Mouse (Mus musculus): Measurements from ENCODE around the gene Aste1. TPM values are rescaled to one million over a fixed set of nuclear protein-coding genes. Genes with fewer than 3 reads are reported as not detected.

Aste1 gene
- 2.2 TPM for polyA plus RNA-seq (2015; fragmentation: Illumina TruSeq; extraction: RNeasy Lipid Tissue Mini Kit (QIAGEN cat#74804); ENCODE audit: insufficient read depth, low read depth, low replicate concordance)

GRCm38 (mm10) chr9:105395218-105395627 lies at the start of gene Aste1, which contains the start of gene Nek11:
Gene Aste1 (plus strand): TSS chr9:105395392.
Gene Nek11 (minus strand): TSS chr9:105395524.

Other genes starting within 250 kb of the Aste1 start
- not detected for gene Nek11, start 132 bp downstream of the Aste1 start, polyA plus RNA-seq (2015; fragmentation: Illumina TruSeq; extraction: RNeasy Lipid Tissue Mini Kit (QIAGEN cat#74804); ENCODE audit: insufficient read depth, low read depth, low replicate concordance)
- 11.6 TPM for gene Atp2c1, start 131.9 kb downstream of the Aste1 start, polyA plus RNA-seq (2015; fragmentation: Illumina TruSeq; extraction: RNeasy Lipid Tissue Mini Kit (QIAGEN cat#74804); ENCODE audit: insufficient read depth, low read depth, low replicate concordance)
- 6.4 TPM for gene Pik3r4, start 247.6 kb downstream of the Aste1 start, polyA plus RNA-seq (2015; fragmentation: Illumina TruSeq; extraction: RNeasy Lipid Tissue Mini Kit (QIAGEN cat#74804); ENCODE audit: insufficient read depth, low read depth, low replicate concordance)

All from pancreas, adult 10 weeks (tissue).